Mouse (Mus musculus) c-Kit-positive CD71-positive TER-119-positive erythroid progenitor cells, embryonic 14.5 days (primary cell): ENCODE data around the gene Olfr726.

Experiments
- DNase-seq: peaks from one replicate; pipeline ENCODE4 v3.0.0-alpha.2; 2013; ENCODE audit warnings: low spot score

Gene Olfr726

GRCm38 (mm10) chr14:50090853-50091252 lies at the start of gene Olfr726:
Gene Olfr726 (minus strand): TSS chr14:50090953.
- DNase-seq = no peak

GRCm38 (mm10) chr14:50122886-50123285 lies 32.1 kb upstream of the Olfr726 start, which contains the start of gene Olfr727:
Gene Olfr727 (plus strand): TSS chr14:50123186.
- no peak for DNase-seq

DNA sequence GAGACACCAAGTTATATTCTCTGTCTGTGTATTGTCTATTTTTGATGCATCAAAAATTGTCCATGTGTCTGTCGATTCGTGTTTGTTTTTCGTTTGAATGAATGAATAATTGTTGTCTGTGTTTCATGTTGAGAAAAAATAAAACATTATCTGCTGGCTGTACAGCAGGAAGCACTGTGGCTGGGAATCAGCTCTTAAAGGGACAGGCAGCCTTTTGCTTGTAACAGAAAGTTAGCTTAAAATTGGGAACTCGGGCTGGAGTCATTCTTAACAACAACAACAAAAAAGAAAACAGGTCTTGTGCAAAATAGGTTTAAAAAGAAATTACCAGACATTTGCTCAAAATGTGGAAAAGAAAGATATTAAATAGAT lies 28.0 kb downstream of the Olfr726 start:
- no peak for DNase-seq

DNA sequence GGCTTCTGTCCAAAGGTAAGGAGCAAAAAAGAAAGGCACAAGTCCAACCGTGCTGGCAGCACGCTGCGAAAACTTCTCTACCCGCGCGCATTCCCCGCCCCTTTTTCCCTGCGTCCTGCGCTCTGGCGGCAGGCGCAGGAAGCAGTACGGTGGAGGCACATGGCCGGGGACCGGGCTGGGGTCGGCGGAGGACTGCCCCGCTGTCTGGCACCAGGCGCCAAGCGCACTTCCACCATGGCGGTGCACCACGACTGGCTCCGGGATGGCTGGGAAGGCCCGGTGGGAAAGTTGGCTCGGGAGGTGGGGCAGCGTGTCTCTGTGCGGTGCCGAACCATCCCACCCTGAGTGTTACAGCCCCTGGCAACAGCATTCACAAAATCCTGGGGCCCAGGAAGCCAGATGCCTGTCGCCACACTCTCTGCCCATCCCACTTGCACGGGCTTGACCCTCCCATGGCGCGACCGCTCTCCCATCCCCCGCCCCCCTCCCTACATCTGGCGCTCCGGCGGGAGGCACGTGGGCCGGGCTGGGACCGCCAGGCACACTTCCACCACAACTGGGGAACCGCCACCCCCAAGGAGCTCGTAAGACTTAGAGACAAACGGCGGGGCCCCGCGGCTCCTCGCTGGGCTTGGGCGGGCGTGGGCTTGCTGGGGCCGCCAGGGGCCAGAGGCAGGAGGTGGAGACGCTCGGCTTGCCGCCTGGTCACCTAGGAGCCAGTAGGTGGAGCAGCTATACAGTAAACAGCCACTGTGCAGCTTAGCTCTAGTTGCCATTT lies 28.6 kb downstream of the Olfr726 start:
- peak; percentile 51 for DNase-seq

DNA sequence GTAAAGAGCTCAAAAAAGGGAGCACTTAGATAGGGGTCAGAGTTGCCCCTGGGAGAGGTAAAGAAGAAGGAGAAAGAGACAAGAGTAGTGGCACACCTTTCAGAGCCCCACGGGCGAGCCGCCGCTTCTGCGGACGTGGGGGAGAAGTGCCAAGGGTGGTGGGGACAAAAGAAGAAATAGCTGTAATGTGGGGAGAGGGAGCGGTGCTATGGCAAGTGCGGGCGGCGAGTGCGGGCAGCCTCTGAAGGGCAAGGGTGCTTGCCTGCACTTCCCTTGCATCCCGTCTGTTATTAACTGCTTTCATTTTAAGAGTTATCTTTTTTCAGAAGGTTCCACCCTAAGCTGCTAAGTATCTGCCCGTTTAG lies 29.2 kb downstream of the Olfr726 start:
- no peak for DNase-seq

GRCm38 (mm10) chr14:50061179-50061578 lies 29.6 kb downstream of the Olfr726 start:
- DNase-seq = no peak

GRCm38 (mm10) chr14:50040275-50040674 lies 50.5 kb downstream of the Olfr726 start, which contains the start of gene Olfr725:
Gene Olfr725 (minus strand): TSS chr14:50040375.
- DNase-seq = no peak
